Mouse (Mus musculus) urinary bladder, postnatal 36 days (tissue): ENCODE results near the gene Gnat2.

Experiments
- DNase-seq, 2 experiments: peaks; one replicate each; pipeline ENCODE4 v3.0.0; 2022; ENCODE audit warnings: low spot score in 2 of 2, mixed read lengths in 1 of 2

Gene Gnat2

GRCm38 (mm10) chr3:108117465-108117864, 24.9 kb downstream of the Gnat2 start:
- no peak for DNase-seq

GRCm38 (mm10) chr3:108121101-108121500, 28.5 kb downstream of the Gnat2 start:
- no peak for DNase-seq

- DNase-seq: no peak
These were observed 30.7 kb downstream of the Gnat2 start for GRCm38 (mm10) chr3:108123242-108123641.

GRCm38 (mm10) chr3:108124131-108124530, 31.5 kb downstream of the Gnat2 start:
- DNase-seq: no peak

GRCm38 (mm10) chr3:108126327-108126726, 33.7 kb downstream of the Gnat2 start:
- DNase-seq: no peak

- DNase-seq: no peak
These were observed 35.9 kb downstream of the Gnat2 start for GRCm38 (mm10) chr3:108128520-108128919.

GRCm38 (mm10) chr3:108129367-108129766, 36.8 kb downstream of the Gnat2 start:
- DNase-seq: no peak

- DNase-seq: no peak
These were observed 37.2 kb downstream of the Gnat2 start for GRCm38 (mm10) chr3:108129804-108130203.

- no peak for DNase-seq
These were observed 38.6 kb downstream of the Gnat2 start for GRCm38 (mm10) chr3:108131216-108131615.

GRCm38 (mm10) chr3:108131821-108132220, 39.2 kb downstream of the Gnat2 start:
- no peak for DNase-seq

GRCm38 (mm10) chr3:108132484-108132883, 39.9 kb downstream of the Gnat2 start:
- DNase-seq: no peak

- DNase-seq: no peak
These were observed 42.1 kb downstream of the Gnat2 start for GRCm38 (mm10) chr3:108134701-108135100.

GRCm38 (mm10) chr3:108139113-108139512, 46.5 kb downstream of the Gnat2 start:
- no peak for DNase-seq

GRCm38 (mm10) chr3:108140786-108141185, 48.2 kb downstream of the Gnat2 start:
- DNase-seq: no peak

GRCm38 (mm10) chr3:108145534-108146445, 53.2 kb downstream of the Gnat2 start, which contains the start of gene Gnai3:
Gene Gnai3, minus strand, starts transcription at chr3:108146146.
- DNase-seq: peak; percentile 90 to 92

GRCm38 (mm10) chr3:108146671-108147070, 54.1 kb downstream of the Gnat2 start:
- no peak for DNase-seq

GRCm38 (mm10) chr3:108147386-108148235, 55.0 kb downstream of the Gnat2 start:
- DNase-seq: peak; percentile 83 to 88
